Mouse (Mus musculus) cerebellum, adult 2 months (tissue): ENCODE data around the gene Rgp1. TPM values are rescaled to one million over a fixed set of nuclear protein-coding genes. Genes with fewer than 3 reads are reported as not detected.

Source experiments
- DNase-seq, 2 experiments: peaks; one replicate each; pipeline ENCODE4 v3.0.0; 2021
- H3K27ac ChIP-seq: fragments of 200-500 bp; 2 replicates; pipeline ENCODE4 v1.5.1; 2012; ENCODE audit warnings: low read length, control low read depth, inconsistent platforms; ENCODE audit not compliant: insufficient read depth
- H3K27me3 ChIP-seq: fragments of 200-500 bp; 2 replicates; pipeline ENCODE4 v1.6.1; 2012; ENCODE audit warnings: inconsistent platforms, mild to moderate bottlenecking, low read length, moderate library complexity; ENCODE audit not compliant: control insufficient read depth, insufficient read depth
- H3K4me1 ChIP-seq: fragments of 200-500 bp; 2 replicates; pipeline ENCODE4 v1.6.1; 2011; ENCODE audit warnings: low read length; ENCODE audit not compliant: control insufficient read depth, insufficient read depth
- H3K4me3 ChIP-seq: fragments of 200-500 bp; replicated peaks from 2 replicates; pipeline ENCODE3; 2011; ENCODE audit warnings: mild to moderate bottlenecking, low read depth, low read length, control low read depth; ENCODE audit not compliant: insufficient read depth
- CTCF ChIP-seq: fragments of 200-500 bp; IDR thresholded peaks from 2 replicates; pipeline ENCODE4 v1.5.1; 2011; ENCODE audit warnings: low read depth, mild to moderate bottlenecking, control low read depth, low read length, moderate library complexity, borderline replicate concordance; ENCODE audit not compliant: insufficient read depth
- POLR2A ChIP-seq: fragments of 200-500 bp; IDR thresholded peaks from 2 replicates; pipeline ENCODE4 v1.6.1; 2011; ENCODE audit warnings: low read length, control low read depth, borderline replicate concordance; ENCODE audit not compliant: insufficient read depth
- WGBS: fragments of 180-500 bp; shearing (Covaris S2); methylation state at CpG from one replicate; pipeline ENCODE4 v1.1.7; 2018; 5-methylcytosine and 5-hydroxymethylcytosine counted together
- polyA plus RNA-seq: library from polyadenylated mRNA; depleted of rRNA; stranded (reverse); fragments of >200 nt; gene quantifications from 2 replicates; pipeline ENCODE4 v1.2.3, GENCODE M21; 2012

Rgp1 gene
- polyA plus RNA-seq, 1 experiment: 30.3 TPM

DNA sequence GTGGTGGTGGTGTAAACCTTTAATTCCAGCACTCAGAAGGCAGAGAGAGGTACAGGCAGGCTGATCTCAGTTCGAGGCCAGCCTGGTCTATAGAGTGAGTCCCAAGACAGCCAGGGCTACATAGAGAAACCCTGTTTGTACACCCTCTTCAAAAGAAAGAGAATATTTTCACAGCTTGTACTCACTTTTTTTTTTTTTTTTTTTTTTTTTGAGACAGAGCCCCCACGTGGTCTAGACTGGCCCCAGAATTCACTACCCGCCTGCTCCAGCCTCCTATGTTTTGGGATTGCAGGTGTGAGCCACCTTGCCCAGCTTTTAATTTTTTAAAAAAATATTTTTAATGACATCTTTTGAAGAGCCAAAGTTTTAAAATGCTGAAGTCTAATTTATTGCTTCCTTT, 25.6 kb downstream of the Rgp1 start:
- no peaks in the 10 kb centered on the region for H3K27me3 ChIP-seq
- DNase-seq: no peak
- no peak overlapping the region for H3K4me3 ChIP-seq
- H3K27ac ChIP-seq: no peak overlapping the region
- WGBS: 59% methylated on average over 3 of the region's 3 CpGs
- H3K4me1 ChIP-seq: no peaks in the 10 kb centered on the region
- TF ChIP-seq POLR2A: no peak
- no peak for TF ChIP-seq CTCF

- DNase-seq: no peak
- no peaks in the 10 kb centered on the region for H3K4me1 ChIP-seq
- H3K27me3 ChIP-seq: no peaks in the 10 kb centered on the region
- H3K4me3 ChIP-seq: no peak overlapping the region
- no peak for TF ChIP-seq POLR2A
- no peak for TF ChIP-seq CTCF
- H3K27ac ChIP-seq: no peak overlapping the region
- WGBS: 80% methylated on average over 9 of the region's 9 CpGs
Observed at GRCm38 (mm10) chr4:43604751-43605685, 26.5 kb downstream of the Rgp1 start.

- Histone ChIP-seq H3K27me3 (no peaks in the 10 kb centered on the region), H3K4me3 (no peak overlapping the region), H3K27ac (no peak overlapping the region), H3K4me1 (no peaks in the 10 kb centered on the region)
- 73% methylated on average over 10 of the region's 10 CpGs for WGBS
- DNase-seq: no peak
- TF ChIP-seq POLR2A: no peak
- TF ChIP-seq CTCF: no peak
Observed at GRCm38 (mm10) chr4:43612534-43612933, 34.0 kb downstream of the Rgp1 start.

- no peak overlapping the region for H3K4me3 ChIP-seq
- no peak for DNase-seq
- 64% methylated on average over 3 of the region's 3 CpGs for WGBS
- H3K27me3 ChIP-seq: no peaks in the 10 kb centered on the region
- no peaks in the 10 kb centered on the region for H3K4me1 ChIP-seq
- H3K27ac ChIP-seq: no peak overlapping the region
- TF ChIP-seq CTCF: no peak
- no peak for TF ChIP-seq POLR2A
Observed at GRCm38 (mm10) chr4:43613060-43613730, 34.7 kb downstream of the Rgp1 start.

DNA sequence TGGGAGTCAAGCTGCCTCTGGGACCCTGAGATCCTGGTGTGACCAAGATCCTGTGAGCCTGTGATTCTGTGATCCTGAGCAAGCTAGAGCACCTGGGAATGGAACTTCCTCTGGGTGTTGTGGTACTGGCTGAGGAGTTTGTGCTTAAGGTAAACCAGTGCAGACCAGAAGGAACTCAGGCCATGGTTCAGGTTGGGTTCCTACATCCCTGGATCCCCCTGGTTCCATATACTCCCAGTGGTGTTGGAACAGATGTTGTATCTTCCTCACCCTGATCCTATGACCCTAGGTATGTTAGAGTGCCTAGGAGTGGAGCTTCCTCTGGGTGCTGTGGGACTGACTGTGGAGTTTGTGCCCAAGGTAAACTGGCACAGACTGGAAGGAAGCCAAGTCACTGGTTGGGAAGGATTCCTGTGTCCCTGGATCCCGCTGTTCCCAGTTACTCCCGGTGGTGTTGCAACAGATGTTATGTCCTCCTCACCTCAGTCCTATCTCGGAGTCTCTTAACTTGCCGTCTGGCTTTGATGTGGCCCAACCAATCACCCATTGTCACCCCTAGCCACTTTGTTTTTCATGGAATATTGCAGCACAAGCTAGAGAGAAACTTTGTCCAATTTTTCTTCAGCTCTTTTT, 41.7 kb downstream of the Rgp1 start:
- H3K27me3 ChIP-seq: no peaks in the 10 kb centered on the region
- TF ChIP-seq POLR2A: no peak
- no peak for TF ChIP-seq CTCF
- H3K27ac ChIP-seq: no peak overlapping the region
- WGBS: 45% methylated on average over 4 of the region's 4 CpGs
- H3K4me1 ChIP-seq: no peaks in the 10 kb centered on the region
- H3K4me3 ChIP-seq: no peak overlapping the region
- DNase-seq: no peak

DNA sequence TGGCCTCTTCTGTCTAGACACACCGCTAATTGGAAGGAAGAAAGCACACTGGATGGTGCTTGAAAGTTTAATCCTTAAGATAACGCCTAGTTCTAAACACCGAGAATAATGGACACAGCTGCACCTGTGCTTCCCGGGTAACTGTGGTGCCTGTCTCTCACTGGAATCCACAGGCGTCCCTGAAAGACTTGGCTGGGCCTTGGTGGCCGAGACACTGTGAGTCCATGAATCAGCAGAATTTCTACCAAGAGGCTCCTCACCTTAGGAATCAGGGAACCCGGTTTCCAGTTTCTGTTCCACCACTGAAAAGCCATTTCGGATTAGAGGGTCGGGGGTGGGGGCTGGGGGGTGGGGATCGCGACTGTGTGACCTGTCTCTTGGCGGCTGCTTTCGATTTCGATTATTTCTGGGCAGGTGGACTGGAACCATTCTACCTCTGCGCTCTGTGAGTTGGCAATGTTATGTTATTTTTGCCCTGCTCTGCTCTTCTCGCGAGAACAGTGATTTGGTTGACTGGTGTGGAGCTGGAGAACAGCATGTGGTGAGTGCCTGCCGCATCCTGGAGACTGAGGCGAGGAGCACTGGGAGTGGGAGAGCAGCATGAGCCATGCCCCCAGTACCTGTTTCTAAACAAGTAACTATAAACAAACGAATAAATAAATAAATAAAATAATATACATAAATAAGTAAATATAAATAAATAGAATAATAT, 50.7 kb downstream of the Rgp1 start:
- WGBS: 15% methylated on average over 20 of the region's 20 CpGs
- Histone ChIP-seq H3K27ac (0 out of 2 replicates have a peak overlapping the region, but pooled peaks have one; percentile 17), H3K4me3 (peak overlapping the region; percentile 7), H3K4me1 (peaks cover 28% of the 10 kb centered on the region), H3K27me3 (no peaks in the 10 kb centered on the region)
- peak; percentile 54 to 66 for DNase-seq
- no peak for TF ChIP-seq CTCF
- no peak for TF ChIP-seq POLR2A

DNA sequence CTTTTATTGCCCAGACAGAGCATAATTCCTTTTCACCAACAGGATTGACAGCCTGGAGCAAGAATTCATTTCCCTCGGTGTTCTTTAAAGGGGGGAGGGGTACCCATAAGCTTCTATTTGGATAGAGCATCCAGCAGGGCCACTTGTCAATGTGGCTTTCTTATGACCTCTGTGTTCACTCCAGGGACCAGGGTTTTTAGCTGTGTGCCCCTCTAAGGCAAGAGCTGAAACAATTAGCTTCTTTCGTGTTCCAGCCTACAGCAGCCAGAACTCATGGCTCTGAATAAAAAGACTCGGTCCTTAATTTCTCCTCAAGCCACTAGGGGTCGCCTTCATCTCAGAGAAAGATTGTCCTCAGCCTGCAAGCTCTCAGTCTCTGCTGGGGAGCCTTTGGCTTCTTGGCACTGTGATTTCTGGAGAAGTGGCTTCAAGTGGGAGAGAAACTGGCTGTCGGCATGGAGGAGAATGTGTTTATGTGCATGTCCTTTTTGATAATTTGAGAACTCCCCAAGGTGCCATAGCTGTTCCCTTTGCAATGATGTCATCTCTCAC, 51.6 kb downstream of the Rgp1 start:
- peak overlapping the region; percentile 35 for H3K4me3 ChIP-seq
- WGBS: 0% methylated on average over 5 of the region's 5 CpGs

More for the DNA sequence above, 51.6 kb downstream of the Rgp1 start:
- Histone ChIP-seq H3K27me3 (no peaks in the 10 kb centered on the region), H3K4me1 (peaks cover 28% of the 10 kb centered on the region), H3K27ac (peak overlapping the region; percentile 26; the same call in 1 of the 2 replicates)
- TF ChIP-seq POLR2A (peak; percentile 16; the same call in 1 of the 2 replicates), CTCF (peak; percentile 73; the same call in 1 of the 2 replicates)
- DNase-seq: peak; percentile 87 to 91
